Mouse (Mus musculus): ENCODE data around the gene Dot1l.

DNA sequence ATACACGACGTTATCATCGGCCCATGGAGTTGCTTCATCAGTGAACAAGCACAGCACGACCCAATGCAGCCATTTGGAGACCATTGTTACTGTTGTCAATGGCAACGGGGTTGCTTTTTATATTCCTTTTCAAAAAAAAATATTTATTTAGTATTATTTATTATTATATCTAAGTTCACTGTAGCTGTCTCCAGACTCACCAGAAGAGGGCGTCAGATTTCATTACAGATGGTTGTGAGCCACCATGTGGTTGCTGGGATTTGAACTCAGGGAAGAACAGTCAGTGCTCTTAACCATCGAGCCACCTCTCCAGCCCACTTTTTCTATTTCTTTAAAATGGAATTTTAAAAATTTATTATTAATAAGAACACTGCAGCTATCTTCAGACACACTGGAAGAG is 59.8 kb downstream of the Dot1l start:
- no peak for TF ChIP-seq CTCF (IDR thresholded peaks at IDR 0.05; ENCODE audit: borderline replicate concordance, control insufficient read depth, extremely low read depth, insufficient read depth, low read length, poor library complexity)
- no peak for TF ChIP-seq POLR2A (IDR thresholded peaks at IDR 0.05; ENCODE audit: control insufficient read depth, extremely low read depth, insufficient read depth, low read length, poor library complexity)

All from thymus, adult 2 months (tissue).